Mouse (Mus musculus) heart, postnatal 0 days (tissue): ENCODE data around the gene Snx18.

ENCODE experiments used
- CTCF ChIP-seq: IDR thresholded peaks from 2 replicates; pipeline ENCODE4 v1.5.1; 2016; ENCODE audit warnings: antibody characterized with exemption, control low read depth, low read depth
- EP300 ChIP-seq: IDR thresholded peaks from 2 replicates; pipeline ENCODE4 v1.6.1; 2016; ENCODE audit warnings: antibody characterized with exemption, low read depth

DNA sequence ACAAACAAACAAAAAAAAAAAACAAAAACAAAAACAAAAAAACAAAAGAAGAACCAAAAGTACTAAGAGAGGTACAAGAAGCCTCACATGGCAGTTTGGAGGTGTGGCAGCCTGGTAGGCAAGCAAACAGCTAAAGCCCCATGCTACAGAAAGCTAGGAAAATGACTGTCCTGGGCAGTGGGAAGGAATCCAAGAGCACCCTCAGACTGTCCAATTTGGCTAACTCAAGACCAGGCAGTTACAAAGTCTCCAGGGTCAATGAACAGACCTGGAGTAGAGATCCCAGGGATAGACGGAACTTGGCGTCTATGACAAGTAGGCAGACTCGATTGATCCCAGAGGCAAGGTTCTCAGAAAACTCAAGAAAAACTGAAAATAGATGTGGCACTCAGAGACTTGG, 32.8 kb downstream of the Snx18 start:
- TF ChIP-seq CTCF (no peak), EP300 (no peak)
